Mouse (Mus musculus) thymus, adult 2 months (tissue): Measurements from ENCODE around the gene Ccdc61.

Experiments
- CTCF ChIP-seq: fragments of 200-500 bp; IDR thresholded peaks from 2 replicates; pipeline ENCODE4 v1.5.1; 2012; ENCODE audit warnings: mild to moderate bottlenecking, control low read depth, low read length, moderate library complexity, borderline replicate concordance; ENCODE audit not compliant: control insufficient read depth, poor library complexity, insufficient read depth; ENCODE audit errors: extremely low read depth
- POLR2A ChIP-seq: fragments of 200-500 bp; IDR thresholded peaks from 2 replicates; pipeline ENCODE4 v1.6.1; 2012; ENCODE audit warnings: mild to moderate bottlenecking, low read length, control low read depth, moderate library complexity; ENCODE audit not compliant: control insufficient read depth, poor library complexity, insufficient read depth; ENCODE audit errors: extremely low read depth

DNA sequence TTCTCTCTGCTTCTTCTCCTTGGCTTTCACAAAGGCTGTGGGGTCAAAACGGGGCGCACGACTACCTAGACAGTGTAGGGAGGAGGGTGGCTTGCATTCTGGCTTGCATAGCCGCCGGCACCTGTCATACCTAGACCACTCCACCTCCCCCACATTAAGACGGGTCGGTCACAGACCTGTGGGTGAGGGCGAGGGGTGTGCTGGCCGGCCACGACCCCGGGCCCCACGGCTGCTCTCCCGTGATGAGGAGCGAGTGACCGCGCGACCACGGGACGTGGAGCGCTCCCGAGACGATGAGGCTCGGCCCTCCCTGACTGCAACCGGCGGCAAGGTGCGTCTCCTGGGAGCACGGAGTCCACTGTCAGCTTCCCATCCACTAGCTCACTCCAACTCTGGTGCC, 17.2 kb downstream of the Ccdc61 start:
- TF ChIP-seq POLR2A (no peak), CTCF (no peak)
